In the genomic region with DNA sequence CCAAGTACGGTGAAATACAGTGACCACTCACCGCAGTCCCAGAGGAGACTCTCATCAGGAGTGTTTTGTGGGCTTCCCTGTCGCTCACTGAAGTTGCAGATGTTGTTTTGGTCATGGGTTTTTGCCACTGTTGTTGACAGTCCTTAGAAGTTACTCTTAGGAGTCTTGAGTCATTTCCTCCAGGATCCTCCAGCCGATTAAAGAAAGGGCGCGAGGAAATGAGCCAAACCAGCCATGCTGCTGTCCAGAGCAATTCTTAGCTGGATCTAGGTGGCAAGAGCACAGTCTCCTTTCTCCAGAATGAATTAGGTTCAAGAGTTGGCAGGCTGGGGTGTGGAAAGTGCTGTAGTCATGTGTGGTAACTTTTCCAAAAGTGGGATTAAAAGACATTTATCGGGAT, we compare ENCODE assay signal across 12 mouse cellular contexts. TPM values are rescaled to one million over a fixed set of nuclear protein-coding genes. Genes with fewer than 3 reads are reported as not detected.
DNase-seq lines count a peak whose midpoint lies in the region; ATAC-seq and TF ChIP-seq lines count a peak whose summit lies in the region.
"Had no signal": no experiment of that assay in that cellular context is flagged by ENCODE, and none has a peak within 500 bp of the region (broad histone marks: within the 10 kb centered on the region; RNA-seq: fewer than 3 reads in every experiment).

No protein-coding gene starts in this region.

- no peaks in the 10 kb centered on the region for H3K36me3 ChIP-seq in forebrain, postnatal 0 days (ENCODE audit: insufficient read depth)
- H3K36me3 ChIP-seq in forebrain, embryonic 13.5 days (ENCODE audit: poor library complexity, severe bottlenecking): no peaks in the 10 kb centered on the region
- H3K36me3 ChIP-seq in megakaryocyte, embryonic 14.5 days (replicated peaks; ENCODE audit: low read length): no peaks in the 10 kb centered on the region
- no peaks in the 10 kb centered on the region for H3K36me3 ChIP-seq in neural tube, embryonic 14.5 days (ENCODE audit: control insufficient read depth, insufficient read depth, low read length)

- TF ChIP-seq CTCF in forebrain, postnatal 0 days (IDR thresholded peaks at IDR 0.05; ENCODE audit: low read depth): no peak
- no peak for TF ChIP-seq CTCF in lung, adult 2 months (IDR thresholded peaks at IDR 0.05; ENCODE audit: insufficient read depth, low read length)

- H3K4me2 ChIP-seq in forebrain, postnatal 0 days (ENCODE audit: low read depth): peak overlapping the region; percentile 100; the same call in 1 of the 2 replicates
- no peak overlapping the region for H3K4me2 ChIP-seq in forebrain, embryonic 13.5 days
- peak overlapping the region; percentile 77 for H3K4me2 ChIP-seq in neural tube, embryonic 14.5 days (ENCODE audit: low read depth, low read length)

- no peaks in the 10 kb centered on the region for H3K9me3 ChIP-seq in forebrain, postnatal 0 days (ENCODE audit: low read length)
- no peaks in the 10 kb centered on the region for H3K9me3 ChIP-seq in forebrain, embryonic 13.5 days (replicated peaks)
- no peaks in the 10 kb centered on the region for H3K9me3 ChIP-seq in megakaryocyte, embryonic 14.5 days
- no peaks in the 10 kb centered on the region for H3K9me3 ChIP-seq in neural tube, embryonic 14.5 days (ENCODE audit: control insufficient read depth, low read length)

- DNase-seq in forebrain, postnatal 0 days: no peak
- DNase-seq in lung, adult 2 months: no peak
- no peak for DNase-seq in gastrocnemius, postnatal 4 days (ENCODE audit: low spot score in 2 of 2)
- DNase-seq in gastrocnemius, adult 18-20 months (ENCODE audit: low spot score): no peak
- DNase-seq: adrenal gland, postnatal 25 days; cerebellum, postnatal 25 days; gastrocnemius, postnatal 25 days; kidney, postnatal 14 days had no signal

- no peak overlapping the region for H3K4me3 ChIP-seq in forebrain, postnatal 0 days (ENCODE audit: low read depth, low read length)
- no peak overlapping the region for H3K4me3 ChIP-seq in forebrain, embryonic 13.5 days
- peak overlapping the region; percentile 65 for H3K4me3 ChIP-seq in megakaryocyte, embryonic 14.5 days (replicated peaks)
- H3K4me3 ChIP-seq in lung, adult 2 months (replicated peaks; ENCODE audit: extremely low read depth, low read depth, low read length): peak overlapping the region; percentile 46
- peak overlapping the region; percentile 81; the same call in 1 of the 2 replicates for H3K4me3 ChIP-seq in neural tube, embryonic 14.5 days (ENCODE audit: low read depth, low read length)

- no peak overlapping the region for H3K27ac ChIP-seq in forebrain, postnatal 0 days (ENCODE audit: low read depth, low read length)
- no peak overlapping the region for H3K27ac ChIP-seq in forebrain, embryonic 13.5 days
- no peak overlapping the region for H3K27ac ChIP-seq in neural tube, embryonic 14.5 days (ENCODE audit: low read depth, low read length)

- ATAC-seq in forebrain, postnatal 0 days: no peak
- ATAC-seq in forebrain, embryonic 13.5 days: no peak
- ATAC-seq in megakaryocyte, adult 5-6 weeks (ENCODE audit: poor library complexity, severe bottlenecking): no peak
- ATAC-seq in neural tube, embryonic 14.5 days (ENCODE audit: low read depth): no peak

- no peaks in the 10 kb centered on the region for H3K4me1 ChIP-seq in forebrain, postnatal 0 days (ENCODE audit: insufficient read depth)
- peaks cover 12% of the 10 kb centered on the region for H3K4me1 ChIP-seq in forebrain, embryonic 13.5 days
- H3K4me1 ChIP-seq in megakaryocyte, embryonic 14.5 days: peaks cover 83% of the 10 kb centered on the region
- H3K4me1 ChIP-seq in lung, adult 2 months (ENCODE audit: control insufficient read depth, insufficient read depth, low read length): no peaks in the 10 kb centered on the region; the same call in none of the 2 replicates
- peaks cover 16% of the 10 kb centered on the region for H3K4me1 ChIP-seq in neural tube, embryonic 14.5 days (ENCODE audit: control insufficient read depth, insufficient read depth, low read length)

- peaks cover 5% of the 10 kb centered on the region for H3K27me3 ChIP-seq in forebrain, postnatal 0 days (ENCODE audit: insufficient read depth, low read length)
- peaks cover 45% of the 10 kb centered on the region for H3K27me3 ChIP-seq in forebrain, embryonic 13.5 days
- H3K27me3 ChIP-seq in megakaryocyte, embryonic 14.5 days (replicated peaks): peaks cover 77% of the 10 kb centered on the region
- H3K27me3 ChIP-seq in neural tube, embryonic 14.5 days (ENCODE audit: control insufficient read depth, insufficient read depth, low read length): no peaks in the 10 kb centered on the region

- no peak for TF ChIP-seq POLR2A in lung, adult 2 months (IDR thresholded peaks at IDR 0.05; ENCODE audit: borderline replicate concordance, extremely low read depth, low read depth, low read length)

- WGBS in forebrain, postnatal 0 days: 68% methylated on average over 7 of the region's 7 CpGs
- 83% methylated on average over 7 of the region's 7 CpGs for WGBS in forebrain, embryonic 13.5 days
- 39% methylated on average over 7 of the region's 7 CpGs for WGBS in lung, adult 2 months
- 72% methylated on average over 7 of the region's 7 CpGs for WGBS in neural tube, embryonic 14.5 days

- H3K9ac ChIP-seq in forebrain, postnatal 0 days: no peak overlapping the region
- no peak overlapping the region for H3K9ac ChIP-seq in forebrain, embryonic 13.5 days
- no peak overlapping the region for H3K9ac ChIP-seq in neural tube, embryonic 14.5 days (replicated peaks; ENCODE audit: low read depth, low read length)

RNA-seq across cellular contexts. Expression of gene Kit, which starts 3.4 kb away (rescaled TPM):
- total RNA-seq in forebrain, postnatal 0 days (2014; rRNA removed): 31.8 and 36.3 TPM in 2 replicates
- polyA plus RNA-seq in forebrain, postnatal 0 days (2015; fragmentation: Nextera tagmentation; extraction: Ambion mirVana): 17.8 and 24.8 TPM in 2 replicates
- polyA plus RNA-seq in forebrain, embryonic 13.5 days (2015; fragmentation: Nextera tagmentation; extraction: Ambion mirVana): 25.6 and 28.2 TPM in 2 replicates
- polyA plus RNA-seq in megakaryocyte, embryonic 14.5 days (2012; ENCODE audit: insufficient read depth, low replicate concordance): 0.41 and 1.5 TPM in 2 replicates
- 2.8 and 2.9 TPM in 2 replicates for total RNA-seq in megakaryocyte, adult 5-6 weeks (2015)
- 2.4 and 2.5 TPM in 2 replicates for total RNA-seq in megakaryocyte, adult 5-6 weeks (2017)
- polyA plus RNA-seq in lung, adult 2 months (2012; rRNA removed): 98.8 and 99.3 TPM in 2 replicates
- 51.3 and 64.9 TPM in 2 replicates for polyA plus RNA-seq in neural tube, embryonic 14.5 days (2014; fragmentation: Nextera tagmentation; extraction: Ambion mirVana)
- total RNA-seq in gastrocnemius, postnatal 4 days (2021): 10 to 100 TPM; 11.7 to 12.5 TPM
- total RNA-seq in gastrocnemius, adult 18-20 months (2021): 1 to 10 TPM in 1 of 2 experiments, under 1 TPM in 1; 0.89 to 1.0 TPM

Comparison
In these comparisons a context has a peak if more than half of its experiments do, and no peak if none do; other contexts are left out.
1. H3K4me3 ChIP-seq: peak in megakaryocyte, embryonic 14.5 days (single experiment), lung, adult 2 months (single experiment) and neural tube, embryonic 14.5 days (single experiment); none in forebrain, postnatal 0 days (single experiment) and forebrain, embryonic 13.5 days (single experiment).